26 mouse cellular contexts compared by ENCODE assay signal in the genomic region with DNA sequence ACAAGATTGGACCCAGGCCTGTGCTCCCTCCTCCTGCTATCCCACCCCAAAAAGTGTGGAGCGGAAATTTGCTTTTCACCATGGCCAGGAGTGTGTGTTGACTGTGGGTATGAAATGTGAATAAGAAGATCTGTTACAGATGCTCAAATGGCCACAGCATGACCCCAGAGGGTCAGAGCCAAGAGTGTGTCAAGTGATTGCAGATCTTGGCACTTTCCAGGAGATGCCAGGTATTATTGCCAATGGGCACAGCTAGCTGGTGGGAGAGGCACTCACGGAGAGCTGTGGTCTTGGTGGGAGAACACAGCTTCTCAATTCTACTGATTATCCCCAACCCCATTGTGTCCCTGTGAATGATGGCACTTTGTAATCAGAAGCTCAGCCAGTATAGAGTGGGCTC.
"Had no signal": no experiment of that assay in that cellular context is flagged by ENCODE, and none has a peak within 500 bp of the region (broad histone marks: within the 10 kb centered on the region; RNA-seq: fewer than 3 reads in every experiment).

No protein-coding gene starts in this region.

- H3K9ac ChIP-seq: heart, embryonic 13.5 days; heart, embryonic 15.5 days; hindbrain, embryonic 13.5 days; hindbrain, embryonic 15.5 days; kidney, embryonic 15.5 days; limb, embryonic 13.5 days; limb, embryonic 15.5 days; liver, embryonic 12.5 days; liver, embryonic 14.5 days had no signal

- H3K27ac ChIP-seq: heart, embryonic 13.5 days; heart, embryonic 15.5 days; hindbrain, embryonic 13.5 days; hindbrain, embryonic 15.5 days; hindbrain, postnatal 0 days; kidney, embryonic 15.5 days; kidney, postnatal 0 days; left cerebral cortex, adult 2 months; limb, embryonic 13.5 days; limb, embryonic 15.5 days; liver, embryonic 12.5 days; liver, embryonic 14.5 days had no signal

- DNase-seq: gastrocnemius, postnatal 14 days; gastrocnemius, postnatal 36 days; heart, adult 18-20 months; heart, postnatal 14 days; heart, postnatal 36 days; kidney, adult 11 months; kidney, adult 2 months; kidney, adult 9 months; kidney, postnatal 14 days; kidney, postnatal 36 days; layer of hippocampus, adult 9-11 months; layer of hippocampus, postnatal 36 days had no signal

- H3K4me1 ChIP-seq: heart, embryonic 13.5 days; heart, embryonic 15.5 days; liver, embryonic 12.5 days had no signal

- H3K36me3 ChIP-seq: heart, embryonic 13.5 days; heart, embryonic 15.5 days; hindbrain, embryonic 13.5 days; hindbrain, embryonic 15.5 days; kidney, embryonic 15.5 days; limb, embryonic 13.5 days; limb, embryonic 15.5 days; liver, embryonic 12.5 days had no signal

- H3K4me3 ChIP-seq: heart, embryonic 13.5 days; heart, embryonic 15.5 days; hindbrain, embryonic 13.5 days; hindbrain, embryonic 15.5 days; kidney, embryonic 15.5 days; left cerebral cortex, adult 2 months; limb, embryonic 13.5 days; limb, embryonic 15.5 days; liver, embryonic 12.5 days had no signal

- H3K27me3 ChIP-seq: hindbrain, embryonic 15.5 days had no signal

- ATAC-seq: hindbrain, postnatal 0 days; intestine, embryonic 16.5 days; liver, embryonic 12.5 days had no signal

- H3K9me3 ChIP-seq: heart, embryonic 13.5 days; heart, embryonic 15.5 days; hindbrain, embryonic 13.5 days; hindbrain, embryonic 15.5 days; kidney, embryonic 15.5 days; limb, embryonic 13.5 days; limb, embryonic 15.5 days; liver, embryonic 12.5 days had no signal

- H3K4me2 ChIP-seq: heart, embryonic 11.5 days; heart, embryonic 13.5 days; heart, embryonic 15.5 days; hindbrain, embryonic 13.5 days; hindbrain, embryonic 15.5 days; kidney, embryonic 15.5 days; limb, embryonic 13.5 days; limb, embryonic 15.5 days; liver, embryonic 12.5 days had no signal
